Comparison of ENCODE assay signal across 20 mouse cellular contexts in genomic region chr9:14827875-14828274, GRCm38 (mm10). TPM values are rescaled to one million over a fixed set of nuclear protein-coding genes. Genes with fewer than 3 reads are reported as not detected.
"Had no signal": no experiment of that assay in that cellular context is flagged by ENCODE, and none has a peak within 500 bp of the region (broad histone marks: within the 10 kb centered on the region; RNA-seq: fewer than 3 reads in every experiment).

No protein-coding gene starts in this region.

- H3K4me3 ChIP-seq: limb, embryonic 10.5 days; limb, embryonic 13.5 days; liver, embryonic 12.5 days; liver, embryonic 15.5 days had no signal

- ATAC-seq: liver, embryonic 12.5 days had no signal

- DNase-seq: kidney, adult 11 months; kidney, adult 8-10 months; kidney, postnatal 14 days; kidney, postnatal 4 days; liver; lung, embryonic 14.5 days; midbrain, embryonic 14.5 days; right cerebral cortex, postnatal 4 days; thymus, adult 2 months; thymus, postnatal 14 days; thymus, postnatal 4 days had no signal

- H3K4me1 ChIP-seq: limb, embryonic 10.5 days; limb, embryonic 13.5 days; liver, embryonic 12.5 days; liver, embryonic 15.5 days had no signal

RNA-seq across cellular contexts. Expression of gene 1700012B09Rik, which starts 57.0 kb away (rescaled TPM):
- polyA plus RNA-seq: kidney, embryonic 16.5 days; limb, embryonic 10.5 days; liver, embryonic 12.5 days; liver, embryonic 15.5 days; lung, embryonic 14.5 days; midbrain, embryonic 11.5 days; neural tube, embryonic 11.5 days; stomach, embryonic 14.5 days; stomach, postnatal 0 days had no signal
